Mouse (Mus musculus) ovary, adult 18-20 months (tissue): ENCODE measurements around the gene Dtnb.

Experiments
- DNase-seq: peaks from one replicate; pipeline ENCODE4 v3.0.0; 2022; ENCODE audit warnings: low spot score, mixed read lengths

Dtnb gene

DNA sequence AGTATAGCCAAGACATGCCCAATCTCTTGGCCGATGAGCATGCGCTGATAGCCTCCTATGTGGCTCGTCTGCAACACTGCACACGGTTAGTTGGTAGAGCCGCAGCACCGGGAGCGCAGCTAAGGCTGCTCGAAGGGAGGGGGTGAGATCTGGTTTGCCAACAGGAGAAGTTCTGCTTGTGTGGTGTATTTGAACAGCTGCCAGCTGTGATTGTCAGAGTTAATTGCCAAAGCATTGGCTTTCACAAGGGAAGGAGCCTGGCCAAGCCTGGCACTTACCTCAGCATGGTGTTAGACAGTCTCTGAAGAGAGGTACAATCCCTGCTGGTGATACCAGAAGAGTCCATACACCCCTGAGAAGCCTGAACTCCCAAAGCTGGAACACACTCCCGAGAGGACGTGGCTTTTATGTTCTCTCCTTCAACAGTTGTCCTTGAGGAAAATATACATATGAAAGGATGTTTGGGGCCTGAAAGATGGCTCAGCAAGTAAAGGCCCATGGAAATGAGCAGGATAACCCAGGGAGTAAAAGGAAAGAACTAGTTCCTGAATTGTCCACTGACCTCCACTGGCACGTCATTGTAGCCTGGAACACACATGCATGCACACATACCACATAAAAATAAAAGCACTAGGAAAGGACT, 160.6 kb downstream of the Dtnb start:
- no peak for DNase-seq

DNA sequence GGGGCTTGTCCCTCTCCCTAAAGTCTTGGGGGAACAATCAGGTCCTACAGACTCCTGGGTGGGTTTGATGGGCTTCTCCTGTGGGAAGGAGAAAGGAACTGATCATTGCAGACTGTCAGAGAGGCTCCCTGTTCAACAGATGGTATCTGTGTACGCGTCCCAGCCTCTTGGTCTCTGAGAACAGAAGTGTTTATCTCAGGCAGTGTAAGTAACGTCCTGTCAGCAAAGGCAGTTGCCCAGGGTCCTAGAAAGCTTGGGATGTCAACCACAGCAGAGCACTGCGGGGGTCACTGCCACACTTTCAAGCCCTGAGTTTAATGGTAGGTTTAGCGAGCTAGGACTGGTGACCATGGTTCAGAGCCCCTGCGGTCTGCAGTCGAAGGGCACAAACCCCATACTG, 161.1 kb downstream of the Dtnb start:
- no peak for DNase-seq

DNA sequence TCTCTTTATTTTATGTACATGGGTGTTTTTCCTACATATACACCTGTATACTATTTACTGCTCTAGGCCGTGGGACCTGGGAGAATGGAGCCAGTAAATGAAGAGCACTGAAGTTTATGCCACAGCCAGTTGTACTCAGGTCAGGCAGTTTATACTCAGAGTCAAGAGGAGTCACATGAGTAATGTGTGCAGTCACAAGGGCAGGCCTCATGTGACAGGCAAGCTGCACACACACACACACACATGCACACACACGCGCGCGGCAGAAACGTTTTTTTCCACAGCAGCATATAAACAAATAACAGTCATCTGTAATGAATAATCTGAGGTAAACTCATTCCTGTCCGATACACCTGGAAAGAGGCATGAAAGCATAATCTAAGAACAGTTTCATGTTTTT, 164.8 kb downstream of the Dtnb start:
- no peak for DNase-seq

DNA sequence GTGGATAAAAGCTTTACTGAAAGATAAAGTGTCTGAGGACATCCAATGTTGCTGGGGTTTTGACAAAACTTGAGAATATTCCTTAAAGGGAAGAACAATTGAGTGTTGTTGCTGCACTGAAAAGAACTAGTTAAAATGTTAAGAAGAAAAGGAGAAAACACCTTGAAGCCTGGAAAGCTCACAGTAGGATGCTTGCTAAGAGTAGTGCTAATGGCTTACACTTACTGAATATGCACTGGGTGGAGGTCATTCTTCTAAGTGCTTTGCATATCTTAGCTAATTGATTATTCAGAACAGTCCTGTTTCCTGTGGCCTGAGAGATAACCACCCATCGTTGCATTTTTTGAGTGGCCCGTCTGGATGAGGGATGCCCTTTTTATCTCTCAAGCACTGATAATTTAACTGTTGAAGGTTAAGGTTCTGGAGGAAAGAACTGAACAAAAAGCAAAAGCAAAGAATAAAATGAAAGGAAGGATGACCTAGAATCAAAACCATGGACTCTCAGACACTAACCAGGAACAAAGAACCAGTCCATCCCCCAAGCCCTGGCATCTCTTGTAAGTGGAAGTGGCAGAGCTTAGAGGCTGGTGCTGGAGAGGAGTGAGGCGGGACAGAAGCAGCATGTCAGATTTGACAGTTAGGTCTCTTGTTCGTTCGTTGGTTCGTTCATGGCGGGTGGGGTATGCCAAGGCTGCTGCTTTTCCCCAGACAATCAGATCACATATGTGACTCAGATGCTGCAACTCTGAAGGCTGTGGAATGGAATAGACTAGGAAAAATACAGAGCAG, 166.8 kb downstream of the Dtnb start:
- DNase-seq = no peak

DNA sequence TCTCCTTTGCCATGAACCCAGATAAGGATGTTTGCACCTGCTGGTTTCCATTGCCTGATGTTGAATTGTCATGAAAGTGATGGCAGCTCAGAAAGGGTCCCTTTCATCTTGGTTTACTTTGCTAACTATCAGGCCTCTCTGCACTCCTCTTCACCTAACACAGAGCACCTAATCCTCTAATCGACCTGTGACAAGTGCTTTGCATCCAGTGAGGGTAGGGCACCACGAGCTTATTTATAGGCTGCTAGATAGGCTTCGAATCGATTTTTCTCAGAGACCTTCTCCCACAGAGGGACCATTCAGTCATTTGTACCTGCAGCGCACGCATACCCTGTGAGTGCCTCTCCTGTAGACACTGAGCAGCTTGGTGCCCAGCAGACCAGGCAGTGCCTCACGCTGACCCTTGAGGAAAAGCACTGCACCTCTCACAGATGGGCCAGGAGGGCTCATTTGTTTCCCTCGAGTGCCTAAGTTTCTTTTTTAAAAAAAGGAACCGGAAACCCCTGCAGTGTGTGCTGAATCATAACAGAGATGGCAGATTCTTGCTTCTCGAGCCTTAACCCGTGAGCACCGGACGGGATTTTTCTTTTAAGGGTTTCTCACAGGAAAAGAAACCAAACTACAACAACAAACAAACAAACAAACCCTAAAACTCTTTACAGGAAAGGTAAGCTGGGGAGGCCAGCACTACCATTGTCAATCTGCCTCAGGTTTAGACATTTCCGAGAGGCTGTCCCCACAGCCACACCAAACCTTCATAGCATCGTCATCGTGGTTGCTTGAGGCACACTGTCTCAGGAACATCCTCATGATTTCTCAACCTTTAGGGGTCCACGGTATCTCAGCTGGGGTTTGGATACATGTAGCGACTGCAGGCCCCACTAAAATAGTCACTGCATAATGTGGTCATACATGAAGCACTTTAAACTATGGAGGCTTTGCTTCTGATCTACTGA, 167.8 kb downstream of the Dtnb start:
- DNase-seq = no peak

DNA sequence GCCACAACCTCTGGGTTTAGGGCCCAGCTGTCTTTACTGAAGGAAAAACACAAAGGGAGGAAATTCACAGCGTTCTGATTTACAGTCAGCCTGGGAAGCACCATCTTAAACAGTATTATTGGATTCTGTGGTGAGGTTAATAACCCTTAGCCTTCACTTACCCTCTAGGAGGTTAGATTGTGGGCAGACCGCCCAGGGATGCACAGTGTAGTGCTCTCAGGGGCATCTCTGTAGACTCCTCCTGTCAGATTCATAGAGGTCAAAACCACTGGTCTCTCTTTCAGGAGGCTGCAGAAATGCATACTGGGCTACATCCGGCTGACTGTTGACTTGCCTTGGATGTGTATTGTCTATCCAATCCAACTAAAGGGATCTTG, 168.5 kb downstream of the Dtnb start:
- DNase-seq = no peak

DNA sequence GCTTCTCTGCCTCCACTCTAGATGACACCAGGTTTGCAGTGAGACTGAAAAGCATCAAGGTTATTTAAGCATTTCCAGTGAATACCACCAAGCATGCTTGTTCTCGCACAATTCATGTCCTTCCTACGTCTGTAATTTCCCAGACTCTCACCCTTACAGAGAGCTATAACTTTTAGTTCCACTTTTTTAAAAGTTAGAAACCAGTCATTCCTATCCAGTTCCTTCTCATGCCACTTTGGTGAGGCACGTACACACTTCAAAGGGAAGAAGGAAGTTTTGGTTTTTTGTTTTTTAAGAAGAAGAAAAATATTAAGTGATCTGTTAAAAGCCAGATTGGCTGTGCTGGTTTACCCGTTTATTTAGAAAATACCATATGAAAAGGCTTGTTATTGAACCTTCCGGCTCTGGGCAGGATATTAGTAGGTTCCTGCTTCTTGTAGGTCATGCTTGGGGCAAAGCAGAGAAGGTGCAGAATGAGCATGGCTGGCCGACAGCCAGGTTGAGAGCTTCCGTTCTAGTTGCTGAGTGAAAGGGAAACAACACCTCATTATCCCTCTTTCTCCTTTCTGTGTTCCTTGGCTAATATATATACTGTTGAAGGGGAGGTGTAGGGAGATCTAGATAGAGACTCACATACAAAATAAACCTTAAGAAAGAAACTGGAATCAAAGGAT, 173.4 kb downstream of the Dtnb start:
- no peak for DNase-seq

DNA sequence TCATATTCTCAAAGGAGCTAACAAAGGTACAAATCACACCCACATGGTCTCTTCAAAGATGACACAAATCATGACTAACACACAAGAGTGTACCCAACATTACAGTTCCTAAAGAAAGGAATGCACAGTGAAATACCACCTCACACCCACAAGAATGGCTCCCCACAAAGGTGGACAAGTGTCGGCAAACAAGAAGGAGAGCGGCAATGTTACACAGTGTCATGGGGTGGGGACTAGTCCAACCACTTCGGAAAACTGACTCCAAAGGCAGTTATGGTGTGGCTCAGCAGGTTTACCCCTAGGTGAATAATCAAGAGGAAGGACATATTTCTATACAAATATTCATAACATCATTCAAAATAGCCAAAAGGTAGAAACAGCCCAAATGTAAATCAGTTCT, 174.2 kb downstream of the Dtnb start:
- DNase-seq = no peak

DNA sequence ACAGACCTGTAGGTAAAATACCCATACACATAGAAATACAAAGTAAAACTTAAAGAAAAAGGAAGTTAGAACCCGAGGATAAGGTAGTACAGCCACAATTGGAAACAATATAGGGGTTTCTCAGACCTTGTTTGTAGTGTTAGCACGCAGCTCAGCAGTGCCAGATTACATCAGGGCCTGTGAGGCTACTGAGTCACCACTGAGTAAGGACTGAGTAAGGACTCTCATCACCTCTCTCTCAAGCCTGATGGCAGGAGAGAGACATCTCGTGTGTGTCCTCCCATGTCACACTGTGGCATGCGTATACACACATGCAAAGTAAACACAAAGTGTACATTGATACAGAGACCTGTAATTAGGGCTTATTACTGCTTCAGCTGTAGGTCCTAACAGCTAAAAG, 175.4 kb downstream of the Dtnb start:
- no peak for DNase-seq

DNA sequence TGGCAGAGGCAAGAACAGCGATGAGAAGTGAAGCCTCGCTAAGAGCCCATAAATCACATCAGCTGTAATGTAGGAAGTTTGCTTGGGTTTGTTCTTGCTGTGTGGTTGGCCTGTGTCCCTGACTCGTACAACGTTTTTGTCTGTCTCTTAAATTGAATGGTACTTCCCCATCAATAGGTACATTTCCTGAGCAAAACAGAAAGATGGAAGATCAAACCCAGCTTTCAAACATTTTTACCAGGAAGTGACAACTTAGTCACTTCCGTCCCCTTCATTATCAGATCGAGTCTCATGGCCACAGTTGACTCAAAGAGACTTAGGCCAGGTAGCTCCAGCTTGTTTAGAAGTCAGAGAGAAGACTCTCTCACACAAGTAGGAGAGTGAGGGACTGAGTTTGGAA, 183.3 kb downstream of the Dtnb start:
- DNase-seq = no peak

DNA sequence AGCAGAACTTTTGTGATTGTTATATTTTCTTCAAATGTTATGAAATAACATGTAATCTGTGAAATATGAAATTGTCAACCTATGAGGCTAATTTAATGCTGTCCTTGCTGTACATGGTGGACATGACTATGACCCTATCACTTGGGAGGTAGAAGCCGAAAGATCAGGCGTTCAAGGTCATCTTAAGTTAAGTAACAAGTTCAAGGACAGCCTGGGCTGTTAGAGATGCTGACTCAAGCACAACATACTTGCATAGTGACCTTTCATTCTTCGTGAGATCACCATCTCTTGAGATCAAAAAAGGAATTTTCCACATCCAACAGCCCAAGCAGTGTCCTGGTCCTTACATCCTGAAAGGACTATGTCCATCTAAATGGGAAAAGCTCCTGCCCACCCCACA, 184.0 kb downstream of the Dtnb start:
- no peak for DNase-seq

DNA sequence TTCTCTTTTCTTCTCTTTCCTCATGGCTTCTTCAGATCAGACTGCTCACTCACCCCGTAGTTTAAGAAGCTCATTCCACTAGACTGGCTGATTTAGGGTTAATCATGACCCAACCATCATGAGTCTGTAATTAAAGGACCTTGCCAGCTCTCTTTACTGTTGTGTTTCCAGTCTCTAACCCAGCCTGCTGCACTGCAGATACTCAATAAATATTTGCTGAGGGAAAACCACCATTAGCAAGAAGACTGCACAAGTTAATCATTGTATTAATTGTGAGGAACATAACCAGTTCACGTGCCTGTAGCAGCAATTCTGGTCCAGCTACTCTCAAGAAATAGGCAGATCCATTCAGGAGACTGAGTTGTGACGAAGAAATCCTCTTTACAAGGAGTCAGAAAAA, 185.9 kb downstream of the Dtnb start:
- DNase-seq = no peak

DNA sequence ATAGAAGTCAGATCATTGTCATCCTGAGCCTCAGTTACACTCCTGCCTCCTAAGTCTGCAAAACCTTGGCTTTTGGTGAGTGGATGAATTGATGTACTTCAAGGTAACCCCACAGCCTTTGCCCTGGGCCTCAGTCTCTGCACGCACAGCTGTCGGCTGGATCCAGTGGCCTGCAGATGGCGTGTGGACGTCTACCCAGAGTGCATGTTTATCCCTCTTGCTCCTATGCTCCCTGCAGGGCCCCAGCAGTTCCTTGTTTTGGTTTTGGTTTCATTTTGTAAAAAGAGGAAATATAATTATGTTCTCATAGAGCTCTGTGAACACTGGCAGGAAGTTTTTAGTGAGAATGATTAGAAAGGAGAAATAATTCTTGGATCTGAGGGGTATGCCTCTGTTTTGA, 187.2 kb downstream of the Dtnb start:
- DNase-seq = peak; percentile 41

DNA sequence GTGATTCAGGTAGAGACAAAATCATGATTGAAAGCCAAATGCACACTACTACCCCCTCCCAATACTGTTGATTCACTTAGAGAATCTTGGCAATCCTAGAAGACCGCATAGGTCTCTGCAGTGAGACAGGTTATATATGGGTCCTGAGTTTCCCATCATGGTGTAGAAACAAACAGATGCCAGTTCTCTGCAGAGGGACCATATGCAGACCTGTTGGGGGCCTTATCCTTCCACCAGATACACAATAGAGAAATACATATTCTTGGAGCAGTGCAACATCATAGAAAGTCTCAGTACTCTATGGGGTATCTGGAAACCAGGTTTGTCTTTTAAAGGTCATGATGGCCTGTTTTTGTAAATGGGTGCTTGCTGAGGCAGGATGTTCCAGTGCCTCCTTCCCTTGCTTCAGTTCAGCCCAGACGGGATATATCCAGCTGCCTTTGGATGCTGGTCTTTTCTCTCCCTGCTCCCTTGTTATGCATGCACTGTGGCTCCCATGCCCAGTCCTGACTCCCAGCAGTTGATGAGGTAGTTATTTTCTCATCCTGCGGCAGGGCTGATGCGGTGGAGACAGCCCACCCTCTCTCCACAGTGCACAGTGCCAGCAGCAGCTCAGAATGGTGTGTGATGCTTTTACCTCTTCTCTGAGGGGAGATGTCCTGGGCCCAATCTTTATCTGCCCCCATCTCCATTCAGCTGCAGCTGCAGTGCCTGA, 188.9 kb downstream of the Dtnb start:
- DNase-seq = no peak

DNA sequence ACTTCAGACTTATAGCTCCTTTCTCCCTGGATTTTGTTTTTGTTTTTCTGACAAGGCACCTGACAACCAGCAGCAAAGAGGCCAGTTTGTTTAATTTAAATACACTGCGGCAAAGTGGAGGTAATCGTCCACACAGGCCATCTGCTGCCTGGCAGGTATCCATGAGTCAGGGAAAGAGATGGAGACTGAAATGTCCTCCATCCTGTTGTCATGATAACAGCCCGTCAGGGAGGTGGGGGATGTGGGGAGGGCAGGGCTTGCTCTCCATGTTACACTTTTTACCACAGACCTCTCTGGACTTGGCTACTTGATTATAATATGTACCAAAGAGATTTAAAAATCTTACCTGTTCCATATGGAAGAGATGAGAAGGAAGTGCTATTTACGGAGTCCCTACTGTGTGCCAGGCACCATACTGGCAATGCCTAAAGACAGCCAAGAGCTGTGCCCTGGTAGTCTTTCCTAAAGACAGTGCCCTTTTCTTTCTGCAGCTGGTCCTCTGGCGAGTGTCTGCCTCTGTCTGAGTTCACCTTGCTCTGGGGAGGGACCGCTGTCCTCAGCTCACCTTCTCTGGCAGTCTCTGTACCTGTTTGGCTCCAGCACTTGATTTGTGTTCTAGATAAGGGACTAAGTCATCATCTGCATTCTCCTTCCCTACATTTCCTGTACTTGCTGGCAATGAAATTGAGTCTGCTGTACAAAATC, 189.6 kb downstream of the Dtnb start:
- DNase-seq = no peak

DNA sequence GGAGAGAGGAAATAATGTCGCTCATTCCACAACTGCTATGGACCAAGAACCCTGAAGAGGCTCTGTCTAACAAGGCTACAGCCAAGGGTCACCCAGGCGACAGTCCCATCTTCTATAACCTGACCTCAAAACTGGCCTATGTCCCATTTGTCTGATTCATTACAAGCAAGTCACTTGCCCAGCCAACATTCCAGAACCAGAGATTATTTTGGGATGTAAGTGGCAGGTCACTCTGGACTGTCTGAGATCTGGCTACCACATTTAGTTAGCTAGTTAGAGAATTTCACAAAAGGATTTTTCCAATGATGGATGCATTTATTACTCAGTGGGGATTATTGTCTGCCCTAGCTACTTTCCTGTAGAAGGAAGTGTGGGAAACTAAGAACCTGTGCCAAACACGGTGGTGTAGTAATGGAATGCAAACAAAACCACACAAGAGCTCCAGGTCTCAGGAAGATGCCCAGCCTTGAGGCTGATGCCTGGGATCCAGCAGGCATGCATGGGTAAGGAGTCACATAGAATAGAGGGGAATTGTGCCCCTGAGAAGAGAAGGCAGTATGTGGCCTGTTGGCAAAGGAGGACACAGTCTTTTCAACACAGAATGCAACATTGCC, 192.1 kb downstream of the Dtnb start:
- DNase-seq = no peak

DNA sequence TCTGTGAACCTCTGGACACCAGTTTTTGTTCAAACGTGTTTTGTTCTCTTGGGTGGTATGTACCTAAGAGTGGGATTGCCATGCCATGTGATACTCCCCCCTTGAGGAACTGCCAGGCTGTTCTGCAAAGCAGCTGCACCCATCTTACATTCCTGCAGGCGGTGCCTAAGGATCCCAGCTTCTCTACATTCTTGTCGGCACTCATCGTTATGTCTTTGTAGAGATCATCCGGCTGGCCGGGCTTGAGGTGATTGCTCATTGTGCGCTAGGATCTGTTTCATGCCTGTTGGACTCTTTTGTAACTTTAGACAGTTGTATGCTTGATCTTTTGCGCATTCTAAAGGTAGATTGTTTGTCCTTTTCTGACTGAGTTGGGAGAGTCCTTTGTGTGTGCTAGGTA, 195.2 kb downstream of the Dtnb start:
- no peak for DNase-seq

DNA sequence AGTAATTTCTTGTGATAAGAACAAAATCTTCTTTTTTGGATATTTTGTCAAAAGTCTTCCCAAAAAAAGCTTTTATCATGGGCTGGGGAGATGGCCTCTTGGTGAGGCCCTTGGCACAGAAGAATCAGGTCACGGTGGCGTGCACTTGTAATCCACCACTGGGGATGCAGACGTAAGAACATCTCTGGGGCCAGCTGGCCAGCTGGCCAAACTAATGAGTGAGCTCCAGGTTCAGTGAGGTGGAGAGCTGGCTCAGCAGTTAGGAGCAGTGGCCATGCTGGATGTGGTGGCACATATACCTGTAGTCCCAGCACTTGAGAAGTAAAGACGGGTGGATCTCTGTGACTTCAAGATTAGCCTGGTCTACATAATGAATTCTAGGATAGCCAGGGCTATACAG, 196.2 kb downstream of the Dtnb start:
- no peak for DNase-seq

DNA sequence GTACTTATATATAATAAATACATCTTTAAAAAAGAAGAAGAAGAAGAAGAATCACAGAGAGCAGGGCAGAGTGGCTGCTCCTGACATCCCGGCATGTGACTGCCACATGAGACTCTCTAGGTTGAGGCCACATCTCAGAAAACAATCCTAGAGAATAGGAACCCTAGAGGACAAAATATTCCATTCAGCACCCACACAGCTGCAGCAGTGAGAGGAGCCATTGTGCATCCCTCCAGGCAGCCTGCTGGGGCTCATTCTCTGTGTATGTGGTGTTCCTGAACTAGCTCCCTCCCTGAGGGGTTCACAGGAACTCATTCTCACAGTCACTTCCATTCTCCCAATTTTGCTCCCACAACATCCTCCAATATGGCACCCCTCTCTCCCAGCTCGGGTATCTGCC, 198.4 kb downstream of the Dtnb start:
- no peak for DNase-seq

DNA sequence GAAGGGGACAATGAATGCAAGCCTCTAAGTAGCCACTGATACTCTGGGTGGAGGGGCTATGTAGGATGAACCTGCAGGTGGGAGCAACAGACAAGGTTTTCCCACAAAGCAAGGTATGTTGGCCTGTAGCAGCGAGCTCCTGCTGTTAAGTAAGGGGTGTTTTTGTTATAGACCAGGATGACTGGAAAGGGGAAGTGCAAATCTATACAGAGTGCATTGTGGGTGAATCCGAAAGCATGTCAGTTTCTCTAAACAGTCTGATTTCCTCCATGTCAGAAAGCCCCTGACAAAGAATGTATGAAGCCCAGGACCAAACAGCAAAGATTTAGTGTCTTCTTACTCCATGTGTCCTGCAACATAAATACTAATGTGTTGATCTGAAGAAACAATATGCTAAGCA, 198.9 kb downstream of the Dtnb start:
- DNase-seq = no peak

DNA sequence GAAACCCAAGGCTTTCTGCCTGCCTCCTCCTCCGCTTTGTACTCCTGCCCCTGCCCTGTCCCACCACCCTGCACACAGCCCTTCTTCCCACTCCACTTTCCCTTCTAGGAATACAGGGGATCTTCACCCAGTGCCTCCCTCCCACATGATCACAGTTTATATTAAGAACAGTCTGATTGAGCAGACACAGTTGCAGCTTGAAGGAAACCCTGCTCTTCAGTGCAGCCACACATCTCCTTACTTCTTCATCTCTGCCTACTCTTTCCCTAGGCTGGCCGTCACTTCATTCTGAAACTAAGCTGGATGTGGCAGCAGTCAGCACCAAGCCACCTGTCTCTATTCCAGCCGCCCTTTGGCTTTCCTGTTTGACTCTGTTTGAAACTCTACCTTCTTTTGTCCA, 201.5 kb downstream of the Dtnb start:
- no peak for DNase-seq
